Mouse (Mus musculus) megakaryocyte progenitor cell, adult 5-6 weeks (primary cell): ENCODE measurements around the gene Las1l. TPM values are rescaled to one million over a fixed set of nuclear protein-coding genes. Genes with fewer than 3 reads are reported as not detected.
"Not testable (repeated sequence)": the region's sequence is repeated elsewhere in the genome, so short reads cannot be mapped to it uniquely, and the experiment has no call there.

Experiments
- ATAC-seq: replicated peaks from 2 replicates; pipeline ENCODE4 v1.8.0; 2016; ENCODE audit warnings: mild to moderate bottlenecking, moderate TSS enrichment, inconsistent platforms; ENCODE audit not compliant: poor library complexity
- total RNA-seq, 2 experiments: library from RNA; stranded (forward) in 1 of 2; stranded (reverse) in 1 of 2; fragments of 157-497, 149-512 nt in 1 of 2; fragments of 200-1000 nt in 1 of 2; gene quantifications; 2 replicates each; pipeline versions ENCODE4 v1.2.3 to v1.2.4; 2015 to 2017

Las1l gene
- 20.9 and 27.9 TPM in 2 replicates for total RNA-seq (2015)
- total RNA-seq (2017), result 39.2 and 46.3 TPM in 2 replicates

DNA sequence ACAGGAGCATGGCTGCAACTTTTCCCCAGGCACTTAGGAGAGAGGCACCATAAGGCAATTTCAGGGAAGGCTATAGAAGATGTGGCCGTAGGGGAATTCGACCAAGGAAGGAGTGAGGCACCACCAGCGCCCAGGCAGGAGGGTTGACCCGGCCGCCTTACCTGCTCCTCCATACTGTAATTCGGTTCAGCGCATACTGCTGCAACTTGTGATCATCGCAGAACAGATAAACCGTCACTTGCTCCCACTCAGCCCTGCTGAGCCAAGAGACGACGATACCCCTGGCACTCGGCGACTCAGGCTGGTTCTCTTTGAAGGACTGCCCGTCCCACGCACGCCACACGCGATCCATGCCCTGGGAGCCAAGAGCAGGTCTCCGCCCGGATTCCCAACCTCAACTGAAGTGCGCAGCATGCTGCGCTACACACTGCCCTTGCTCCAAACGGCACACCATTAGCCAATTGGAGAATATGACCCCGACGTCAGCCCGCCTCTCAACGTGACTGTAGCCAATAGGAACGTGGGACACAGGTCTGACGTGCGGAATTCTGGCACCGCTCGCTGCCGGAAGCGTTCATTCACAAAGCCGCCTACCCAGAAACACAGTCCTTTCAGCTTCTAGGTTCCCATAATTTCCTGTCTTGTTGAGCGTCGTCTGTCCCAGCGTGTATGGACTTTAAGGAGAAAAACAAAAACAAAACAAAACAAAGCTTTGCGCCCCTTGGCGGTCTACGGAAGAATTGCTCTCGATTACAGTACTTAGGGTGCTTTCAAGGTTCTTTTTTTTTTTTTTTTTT is at the start of gene Las1l:
Las1l (minus strand) TSS at position 466 of the 797 bp plus-strand sequence.
- peak; percentile 98 for ATAC-seq

- no peak for ATAC-seq
Observed at GRCm38 (mm10) chrX:96006395-96006794, 49.6 kb upstream of the Las1l start.

DNA sequence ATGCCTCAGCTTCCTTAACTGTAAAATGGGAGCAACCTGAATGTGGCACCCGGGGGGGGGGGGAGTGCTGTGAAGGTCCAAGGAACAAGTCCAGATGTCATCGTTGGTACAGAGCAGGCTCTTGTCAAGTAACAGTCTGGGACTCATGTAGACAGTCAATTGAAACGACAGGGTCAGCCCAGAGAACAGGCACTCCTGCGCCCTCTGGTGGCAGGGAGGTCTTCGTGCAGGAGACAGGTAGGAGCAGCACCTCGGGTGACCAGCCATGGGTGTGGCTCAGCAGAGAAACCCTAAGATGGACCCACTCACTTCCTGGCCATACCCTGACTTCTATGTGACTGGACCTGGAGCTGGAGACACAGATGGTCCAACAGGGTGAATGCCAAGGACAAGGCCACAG is 42.8 kb upstream of the Las1l start:
- ATAC-seq, result peak; percentile 83

- ATAC-seq, result no peak
Observed at GRCm38 (mm10) chrX:95993206-95993605, 36.4 kb upstream of the Las1l start.

GRCm38 (mm10) chrX:95969936-95970335 is 13.2 kb upstream of the Las1l start:
- no peak for ATAC-seq

- ATAC-seq, result no peak
Observed at GRCm38 (mm10) chrX:95969116-95969515, 12.4 kb upstream of the Las1l start.

- ATAC-seq, result peak; percentile 86
Observed at GRCm38 (mm10) chrX:95968594-95968965, 11.8 kb upstream of the Las1l start.

- peak; percentile 74 for ATAC-seq
Observed at GRCm38 (mm10) chrX:95967847-95968593, 11.3 kb upstream of the Las1l start.

DNA sequence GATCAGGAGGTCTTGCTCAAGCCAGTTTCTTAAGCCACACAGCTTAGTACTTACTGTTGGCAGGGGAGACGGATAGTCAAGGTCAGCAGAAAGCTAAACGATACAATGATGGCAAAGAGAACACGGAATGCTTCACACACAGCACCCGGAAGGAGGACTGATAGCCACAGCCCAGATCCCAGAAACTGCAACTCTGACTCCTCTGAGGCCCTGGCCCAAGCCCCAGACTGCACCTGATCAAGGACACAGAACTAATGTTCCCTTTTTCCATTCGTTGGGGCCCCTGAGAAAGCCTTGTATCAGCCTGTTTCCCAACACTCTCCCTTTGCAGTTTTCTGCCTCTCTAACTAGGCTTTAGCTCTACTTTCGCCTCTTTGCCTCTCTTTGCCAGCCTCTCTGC is 8.3 kb upstream of the Las1l start:
- ATAC-seq, result no peak

DNA sequence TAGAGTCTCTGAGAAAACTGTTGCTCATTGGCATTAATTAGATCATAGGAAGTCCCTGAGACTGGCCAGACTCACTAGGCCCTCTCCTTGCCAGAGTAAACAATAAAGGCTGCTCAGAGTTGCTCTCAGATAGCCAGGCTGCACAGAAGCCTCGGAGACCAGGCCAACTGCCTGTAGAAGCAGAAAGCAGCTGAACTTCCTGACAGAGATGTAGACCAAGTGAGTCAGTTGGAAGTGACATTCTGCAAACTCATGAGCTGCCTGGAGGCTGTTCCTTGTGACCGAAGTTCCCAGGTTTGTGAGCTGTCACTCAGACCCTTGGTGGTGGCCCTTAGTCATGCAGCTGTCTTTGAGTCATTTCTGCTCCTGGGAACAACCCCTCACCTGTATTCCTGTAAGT is 6.6 kb upstream of the Las1l start:
- no peak for ATAC-seq

- not testable (repeated sequence) for ATAC-seq
Observed at GRCm38 (mm10) chrX:95957461-95957860, 699 bp upstream of the Las1l start.

DNA sequence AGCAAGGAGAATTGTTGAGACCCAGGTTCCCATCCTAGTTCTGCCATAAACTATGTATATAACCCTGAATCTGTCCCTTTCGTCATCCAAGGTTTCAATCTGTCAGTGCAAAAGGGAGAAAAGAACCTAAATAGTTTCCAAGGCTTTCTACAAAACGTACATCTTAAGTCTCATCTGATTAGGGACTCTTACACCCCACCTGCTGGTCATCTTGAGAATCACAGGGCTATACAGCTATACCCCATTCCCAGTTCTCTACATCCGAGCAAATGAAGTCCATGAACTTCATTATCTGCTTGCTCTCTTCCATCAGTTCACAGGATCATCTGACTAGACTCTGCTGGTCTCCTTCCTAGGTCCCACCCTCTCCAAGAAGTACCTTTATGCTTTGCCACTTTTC is 6.0 kb downstream of the Las1l start:
- ATAC-seq, result peak; percentile 76

DNA sequence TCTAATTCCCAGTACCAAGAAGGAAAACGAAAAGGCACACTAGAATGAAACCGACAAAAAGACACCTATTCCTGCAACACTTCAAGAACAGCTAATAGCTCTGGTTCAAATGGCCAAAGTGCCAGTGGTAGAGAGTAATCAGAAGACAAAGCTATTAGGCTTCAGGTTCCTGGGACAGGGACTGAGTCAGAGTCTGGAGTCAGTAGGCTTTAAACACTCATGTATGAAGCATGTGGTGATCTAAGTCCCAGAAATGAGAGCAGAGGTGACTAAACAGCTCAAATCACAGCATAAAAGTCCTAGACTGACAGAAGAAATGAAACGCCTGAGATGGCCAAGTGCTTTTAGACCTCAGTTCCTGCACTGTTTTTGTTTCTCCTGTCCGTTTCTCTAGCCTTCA is 8.6 kb downstream of the Las1l start:
- ATAC-seq, result no peak

DNA sequence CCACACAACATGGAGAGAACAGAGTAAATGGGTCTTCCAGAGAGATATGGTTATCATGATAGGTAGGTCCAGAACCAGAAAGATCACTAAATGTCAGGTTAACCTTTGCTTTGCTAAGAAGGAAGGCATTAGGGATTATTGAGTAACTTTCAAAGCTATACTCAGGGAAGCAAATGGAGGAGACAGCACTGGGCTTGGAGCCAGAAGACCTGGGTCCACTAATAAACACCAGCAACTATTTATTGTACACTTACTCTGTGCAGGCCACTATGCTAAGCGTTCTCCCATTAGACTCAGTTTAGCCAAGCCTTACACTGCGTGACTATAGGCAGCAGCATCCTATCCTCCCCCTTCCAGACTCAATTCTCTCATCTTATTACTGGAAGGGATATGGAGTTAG is 11.3 kb downstream of the Las1l start:
- ATAC-seq, result no peak

DNA sequence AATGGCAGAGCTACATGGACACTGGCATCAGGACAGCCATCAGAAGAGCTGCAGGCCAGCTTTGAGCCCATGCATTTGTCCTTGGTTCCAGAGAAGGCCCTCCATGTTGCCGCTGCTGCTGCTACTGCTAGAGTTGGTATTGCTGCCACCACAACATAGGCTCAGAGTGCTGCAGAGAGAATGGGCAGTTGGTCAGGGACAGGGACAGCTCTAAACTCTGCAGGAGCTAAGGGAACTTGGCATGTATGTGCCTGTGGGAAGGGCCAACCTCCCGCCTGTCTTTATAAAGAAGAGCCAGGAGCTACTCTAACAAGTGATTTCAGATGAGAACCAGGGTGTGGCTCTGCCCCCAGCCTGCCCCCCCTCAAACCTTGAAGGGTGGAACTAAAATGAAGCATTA is 21.3 kb downstream of the Las1l start:
- ATAC-seq, result no peak

DNA sequence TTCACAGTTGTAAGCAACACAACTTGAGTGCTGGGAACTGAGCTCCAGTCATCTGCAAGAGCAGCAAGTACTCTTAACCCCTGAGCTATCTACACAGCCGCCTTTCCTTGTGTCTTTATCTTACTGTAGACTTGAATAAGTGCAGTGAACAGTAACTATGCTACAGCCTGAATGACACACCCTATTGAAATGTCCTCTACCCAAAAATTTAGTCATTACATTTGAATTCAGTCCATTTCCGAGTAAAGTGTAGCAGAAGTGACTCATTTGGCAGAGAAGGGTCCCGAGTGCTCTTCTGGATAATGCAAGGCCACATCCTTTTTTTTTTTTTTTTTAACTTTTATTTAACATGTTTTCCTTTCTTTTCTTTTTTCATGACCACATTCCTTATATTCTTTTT is 54.0 kb downstream of the Las1l start:
- ATAC-seq, result no peak

Other genes with a start within 250 kb of the Las1l start
- 1.2 and 1.6 TPM in 2 replicates for gene Zc3h12b, start 245.3 kb downstream of the Las1l start, total RNA-seq (2015)
- 0.54 and 1.4 TPM in 2 replicates for gene Zc3h12b, start 245.3 kb downstream of the Las1l start, total RNA-seq (2017)
- 255 and 258 TPM in 2 replicates for gene Msn, start 139.1 kb upstream of the Las1l start, total RNA-seq (2015)
- 86.4 and 103 TPM in 2 replicates for gene Msn, start 139.1 kb upstream of the Las1l start, total RNA-seq (2017)